Mouse (Mus musculus): ENCODE results near the gene Cacna1b.

DNA sequence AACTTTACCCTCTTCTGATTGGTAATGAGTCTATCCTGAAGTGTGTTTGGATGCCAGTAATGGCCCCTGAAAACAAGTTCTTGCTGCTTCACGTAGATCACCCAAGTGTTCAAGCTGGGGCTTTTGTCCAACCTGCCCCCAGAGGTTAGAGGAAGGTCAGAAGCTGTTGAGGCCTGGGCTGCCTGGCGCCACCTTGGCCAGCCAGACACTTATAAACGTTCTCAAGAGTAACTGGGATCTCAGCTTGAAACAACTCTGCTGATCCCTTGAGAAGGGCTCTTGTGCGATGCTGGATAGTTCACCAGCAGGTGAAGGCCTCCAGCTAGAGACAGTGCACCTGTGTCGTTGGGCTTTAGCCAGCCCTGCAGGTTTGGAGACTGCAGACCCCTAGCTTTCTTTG is 202.8 kb downstream of the Cacna1b start:
- no peak for TF ChIP-seq NANOG (IDR thresholded peaks at IDR 0.05; ENCODE audit: borderline replicate concordance, low read length)
- no peak for TF ChIP-seq CTCF (conservative IDR thresholded peaks at IDR 0.05; ENCODE audit: low read length)
- no peak for TF ChIP-seq POU5F1 (IDR thresholded peaks at IDR 0.05; ENCODE audit: borderline replicate concordance, low read length)

Data from E14TG2a.4 (cell line).